Mouse (Mus musculus) adrenal gland, postnatal 14 days (tissue): ENCODE results near the gene Usp2. TPM values are rescaled to one million over a fixed set of nuclear protein-coding genes. Genes with fewer than 3 reads are reported as not detected.
A peak's percentile ranks its signal among the peaks of the same experiment; 100 is the strongest.

Experiments used
- DNase-seq: peaks from one replicate; pipeline ENCODE4 v3.0.0; 2021; ENCODE audit warnings: mixed read lengths
- total RNA-seq: library from RNA; stranded (reverse); gene quantifications from 2 replicates; pipeline ENCODE4 v1.2.3, GENCODE M21; 2021

Usp2 gene
- total RNA-seq, 1 experiment from 2014 or later: 49.5 TPM

DNA sequence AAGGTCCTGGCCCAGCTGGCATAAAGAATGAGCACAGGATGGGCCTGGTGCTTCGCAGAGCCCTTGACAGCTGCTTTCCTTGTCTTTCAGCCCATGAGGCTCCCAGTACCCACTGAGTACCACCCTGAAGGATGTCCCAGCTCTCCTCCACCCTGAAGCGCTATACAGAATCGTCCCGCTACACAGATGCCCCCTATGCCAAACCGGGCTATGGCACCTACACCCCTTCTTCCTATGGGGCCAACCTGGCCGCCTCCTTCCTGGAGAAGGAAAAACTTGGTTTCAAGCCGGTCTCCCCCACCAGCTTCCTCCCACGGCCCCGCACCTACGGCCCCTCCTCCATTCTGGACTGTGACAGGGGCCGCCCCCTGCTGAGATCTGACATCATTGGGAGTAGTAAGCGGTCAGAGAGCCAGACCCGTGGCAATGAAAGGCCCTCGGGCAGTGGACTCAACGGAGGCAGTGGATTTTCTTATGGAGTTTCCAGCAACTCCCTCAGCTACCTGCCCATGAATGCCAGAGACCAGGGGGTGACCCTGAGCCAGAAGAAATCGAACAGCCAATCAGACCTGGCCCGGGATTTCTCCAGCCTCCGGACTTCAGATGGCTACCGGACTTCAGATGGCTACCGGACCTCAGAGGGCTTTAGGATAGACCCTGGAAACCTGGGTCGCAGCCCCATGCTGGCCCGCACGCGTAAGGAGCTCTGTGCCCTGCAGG lies 8.6 kb downstream of the Usp2 start:
- no peak for DNase-seq

DNA sequence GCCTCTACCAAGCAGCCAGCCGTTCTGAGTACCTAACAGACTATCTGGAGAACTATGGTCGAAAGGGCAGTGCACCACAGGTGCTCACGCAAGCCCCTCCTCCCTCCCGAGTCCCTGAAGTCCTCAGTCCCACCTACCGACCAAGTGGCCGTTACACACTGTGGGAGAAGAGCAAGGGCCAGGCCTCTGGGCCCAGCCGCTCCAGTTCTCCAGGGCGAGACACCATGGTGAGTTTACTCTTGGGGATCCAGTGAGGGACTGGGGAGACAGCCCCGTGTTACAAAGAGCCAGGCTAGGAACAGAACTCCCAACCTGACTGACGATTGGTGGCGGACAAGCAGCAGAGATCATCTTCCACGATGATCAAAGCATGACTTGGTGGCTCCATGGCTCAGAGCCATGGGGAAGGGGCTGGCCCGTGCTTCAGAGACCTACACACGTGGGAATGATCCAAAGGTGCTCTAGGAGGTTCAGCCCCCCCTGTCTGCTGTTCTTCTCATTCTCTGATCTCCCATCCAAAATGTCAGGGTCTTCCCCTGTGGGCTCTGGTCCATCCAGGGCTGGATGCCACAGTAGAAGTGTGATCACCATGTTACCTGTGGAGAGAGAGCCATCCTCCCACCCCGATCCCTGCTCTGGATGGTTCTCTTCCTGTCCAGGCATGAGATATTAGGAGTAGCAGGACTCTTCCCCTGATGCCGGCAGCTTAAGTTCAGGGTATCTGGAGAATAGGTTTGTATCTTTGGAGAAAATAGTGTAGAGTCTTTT lies 9.4 kb downstream of the Usp2 start:
- no peak for DNase-seq

DNA sequence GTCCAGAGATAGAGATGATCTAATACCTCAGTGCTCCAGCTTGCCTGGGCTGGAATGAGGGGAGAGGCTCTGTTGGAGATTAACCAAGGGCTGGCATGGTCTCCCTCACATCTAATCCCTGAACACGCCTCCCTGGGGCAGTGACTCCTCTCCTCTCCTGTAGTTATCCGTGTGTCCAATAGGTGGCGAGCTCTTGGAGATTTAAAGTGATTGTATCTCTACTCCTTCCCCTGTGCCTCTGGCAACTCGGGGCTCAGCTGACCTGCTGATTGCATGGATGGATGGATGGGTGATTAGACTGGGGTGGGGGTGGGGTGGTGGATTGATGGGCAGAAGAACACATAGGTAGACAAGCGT lies 9.9 kb downstream of the Usp2 start:
- peak; percentile 80 for DNase-seq

DNA sequence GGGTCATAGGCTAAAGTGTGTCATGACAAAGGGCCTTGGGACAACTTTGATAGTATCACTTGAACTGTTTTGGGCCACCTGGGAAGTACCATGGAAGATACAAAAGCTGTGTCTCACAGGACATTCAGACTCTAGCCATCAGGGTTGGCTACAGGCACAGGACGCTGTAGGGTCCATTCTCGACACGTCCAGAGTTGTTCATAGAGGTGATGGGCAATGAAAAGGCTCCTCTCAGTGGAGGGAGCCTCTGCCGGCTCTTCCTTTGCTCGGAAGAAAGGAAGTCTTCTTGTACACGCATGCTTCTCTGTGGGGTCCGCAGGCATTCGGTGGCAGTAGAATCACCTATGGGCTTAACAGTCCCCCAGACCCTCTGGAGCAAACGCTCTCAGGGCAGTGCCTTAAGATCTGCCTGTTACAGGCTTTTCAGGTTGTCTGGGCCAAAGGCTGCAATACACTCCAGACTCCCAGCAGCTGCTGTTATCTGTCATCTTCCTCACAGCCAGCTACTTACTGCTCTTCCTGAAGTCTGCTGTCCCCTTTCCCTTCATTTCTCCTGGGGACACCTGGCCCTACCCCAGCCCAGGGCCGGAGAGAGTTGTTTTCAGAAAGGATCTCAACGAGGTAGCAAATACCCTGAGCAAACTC lies 10.6 kb downstream of the Usp2 start:
- DNase-seq: no peak

DNA sequence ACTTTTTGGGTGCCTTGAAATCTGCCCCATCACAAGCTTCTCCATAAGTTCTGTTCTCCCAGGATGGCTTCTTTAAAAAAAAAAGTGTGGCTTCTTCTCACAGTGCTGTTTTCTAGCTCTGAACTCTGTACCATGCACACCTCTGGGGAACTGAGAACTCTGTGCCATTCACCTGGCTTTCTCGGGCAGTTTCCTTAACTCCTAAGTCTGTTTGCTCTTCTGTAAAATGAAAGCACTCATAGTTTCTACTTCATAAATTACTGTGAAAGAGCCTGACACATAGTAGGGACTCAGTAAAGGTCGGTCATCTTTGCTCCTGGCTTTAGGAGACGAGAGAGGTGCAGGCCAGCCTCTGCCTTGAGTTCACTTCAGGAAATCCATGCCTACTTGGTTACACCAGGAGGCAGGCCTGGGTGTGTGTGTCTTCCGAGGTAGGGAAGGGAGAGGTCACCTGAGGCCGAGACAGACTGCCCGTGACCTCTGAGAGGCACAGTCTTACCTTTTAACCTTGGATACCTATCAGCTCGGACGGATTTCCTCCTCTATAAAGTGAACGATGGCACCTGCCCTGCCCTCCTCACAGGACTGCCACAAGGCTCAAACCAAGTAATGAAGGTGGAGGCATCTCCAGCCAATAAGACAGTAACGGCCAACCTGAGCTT lies 11.4 kb downstream of the Usp2 start:
- DNase-seq: no peak

DNA sequence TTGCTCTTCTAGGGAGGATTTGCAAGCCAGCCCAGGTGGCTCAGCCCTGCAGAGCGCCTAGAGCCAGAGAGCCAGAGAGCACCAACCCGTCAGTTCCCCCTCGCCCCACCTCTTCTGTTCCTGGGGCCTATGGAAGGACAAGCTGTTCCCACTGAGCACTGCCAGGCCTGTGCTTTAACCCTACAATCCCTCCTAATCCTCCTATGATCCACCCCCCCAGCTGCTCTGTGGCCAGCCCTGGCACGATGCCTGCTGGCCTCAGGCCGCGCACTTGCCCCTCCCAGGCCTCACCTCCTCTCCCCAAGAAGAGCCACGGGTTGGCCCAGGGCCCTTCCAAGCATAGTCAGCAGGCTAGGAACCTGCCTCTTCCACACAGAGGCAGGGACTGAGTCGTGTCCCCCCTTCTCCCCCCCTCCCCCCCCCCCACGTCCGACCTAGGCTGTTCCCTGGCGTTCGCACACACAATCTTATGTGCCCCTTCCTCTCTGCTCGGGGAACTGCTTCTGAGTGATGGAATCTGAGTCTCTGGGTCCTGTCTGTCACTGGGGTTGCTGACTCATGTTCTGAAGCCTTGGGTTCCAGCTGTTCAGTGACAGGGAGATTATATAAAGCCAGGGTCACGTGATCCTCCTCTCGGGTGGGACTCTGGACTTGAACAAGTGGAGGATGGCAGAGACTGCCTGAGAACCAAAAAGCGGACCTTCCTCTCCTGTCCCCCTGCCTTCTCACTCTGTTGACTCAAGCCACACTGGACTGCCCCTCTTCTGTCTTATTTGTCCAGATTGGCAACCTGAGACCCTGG lies 12.3 kb downstream of the Usp2 start:
- DNase-seq: peak; percentile 92

DNA sequence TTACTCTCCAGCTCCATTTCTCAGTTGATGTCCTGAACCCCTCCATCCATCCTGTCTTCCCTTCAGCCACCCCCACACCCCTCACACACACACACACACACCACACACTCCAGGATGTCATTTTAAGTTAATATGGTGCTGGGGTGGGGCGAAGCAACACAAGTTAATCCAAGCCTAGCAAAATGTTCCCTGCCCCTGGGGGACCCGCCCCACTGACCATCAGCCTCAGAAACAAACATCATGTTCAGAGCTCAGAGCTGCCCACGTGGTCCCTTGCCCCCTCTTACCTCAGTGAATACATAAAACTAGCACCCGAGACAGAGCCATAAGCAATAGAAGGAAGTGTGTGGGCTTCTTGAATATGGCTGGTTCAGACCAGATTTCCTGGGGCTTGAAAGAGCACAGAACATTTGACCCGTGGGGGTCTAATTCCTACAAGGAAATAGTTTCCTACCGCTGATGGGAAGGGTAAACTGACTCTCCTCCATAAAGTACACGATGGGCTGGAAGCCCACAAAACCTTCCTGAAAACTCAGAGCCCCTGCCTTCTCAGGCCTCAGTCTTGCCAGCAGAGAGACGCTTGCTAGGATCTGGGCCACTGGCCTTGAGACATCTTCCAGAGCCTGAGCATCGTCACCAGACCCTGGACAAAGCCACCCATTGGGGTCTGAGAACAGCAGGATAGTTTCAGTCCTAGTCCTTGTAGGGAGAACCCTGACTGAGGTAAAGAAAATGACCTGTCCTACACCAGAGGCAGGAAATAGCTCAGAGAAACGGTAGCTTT lies 13.4 kb downstream of the Usp2 start:
- no peak for DNase-seq

DNA sequence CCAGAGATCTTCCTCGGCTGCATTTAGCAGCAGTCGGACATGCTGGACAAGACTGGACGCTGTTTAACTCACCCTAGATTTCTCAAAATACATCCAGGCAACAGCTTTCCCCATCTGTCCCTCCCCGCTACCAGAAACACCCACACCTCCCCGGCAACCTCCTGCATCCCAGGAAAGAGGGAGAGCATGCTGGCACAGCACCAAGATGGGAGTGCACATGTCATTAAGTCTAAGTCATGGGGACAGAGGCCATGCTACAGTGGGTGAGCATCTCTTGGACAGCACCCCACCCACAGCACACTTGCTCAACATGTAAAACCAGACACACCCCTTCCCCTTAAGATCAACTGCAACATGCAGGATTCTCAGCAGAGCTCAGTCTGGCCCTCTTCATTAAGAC lies 14.1 kb downstream of the Usp2 start:
- no peak for DNase-seq

DNA sequence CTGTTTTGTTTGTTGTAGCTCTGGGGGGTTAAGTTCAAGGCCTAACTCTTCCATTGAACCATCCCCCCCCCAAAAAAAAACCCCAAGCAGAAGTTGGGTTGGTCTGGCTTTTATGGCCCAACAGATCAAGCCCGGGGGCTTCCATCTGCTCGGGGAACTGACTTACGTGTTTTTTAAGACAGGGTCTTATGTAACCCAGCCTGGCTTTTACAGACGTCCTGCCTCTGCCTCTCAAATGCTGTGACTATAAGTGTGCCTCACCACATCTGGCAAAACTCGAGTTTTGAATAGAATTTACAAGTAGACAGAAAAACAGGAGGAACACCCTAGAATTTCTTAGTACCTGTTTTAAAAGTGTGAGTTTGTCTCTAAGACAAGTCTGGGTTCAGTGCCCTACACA lies 14.8 kb downstream of the Usp2 start:
- no peak for DNase-seq

DNA sequence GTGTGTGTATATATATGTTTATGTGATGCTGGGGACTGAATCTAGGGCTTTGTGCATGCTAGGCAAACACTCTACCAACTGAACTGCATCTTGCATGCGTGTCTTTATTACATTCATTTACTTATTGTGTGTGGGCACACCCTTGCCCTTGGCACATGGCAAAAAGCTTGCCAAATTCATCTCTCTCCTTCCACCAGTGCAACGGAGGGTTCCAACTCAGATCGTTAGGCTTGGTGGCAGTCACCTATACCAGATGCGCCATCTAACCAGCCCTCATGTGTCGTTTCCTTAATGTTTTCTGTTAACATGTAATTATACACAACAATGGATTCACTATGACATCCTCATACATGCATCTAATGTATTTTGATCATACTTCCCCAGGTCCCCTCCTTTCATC lies 15.4 kb downstream of the Usp2 start:
- no peak for DNase-seq

DNA sequence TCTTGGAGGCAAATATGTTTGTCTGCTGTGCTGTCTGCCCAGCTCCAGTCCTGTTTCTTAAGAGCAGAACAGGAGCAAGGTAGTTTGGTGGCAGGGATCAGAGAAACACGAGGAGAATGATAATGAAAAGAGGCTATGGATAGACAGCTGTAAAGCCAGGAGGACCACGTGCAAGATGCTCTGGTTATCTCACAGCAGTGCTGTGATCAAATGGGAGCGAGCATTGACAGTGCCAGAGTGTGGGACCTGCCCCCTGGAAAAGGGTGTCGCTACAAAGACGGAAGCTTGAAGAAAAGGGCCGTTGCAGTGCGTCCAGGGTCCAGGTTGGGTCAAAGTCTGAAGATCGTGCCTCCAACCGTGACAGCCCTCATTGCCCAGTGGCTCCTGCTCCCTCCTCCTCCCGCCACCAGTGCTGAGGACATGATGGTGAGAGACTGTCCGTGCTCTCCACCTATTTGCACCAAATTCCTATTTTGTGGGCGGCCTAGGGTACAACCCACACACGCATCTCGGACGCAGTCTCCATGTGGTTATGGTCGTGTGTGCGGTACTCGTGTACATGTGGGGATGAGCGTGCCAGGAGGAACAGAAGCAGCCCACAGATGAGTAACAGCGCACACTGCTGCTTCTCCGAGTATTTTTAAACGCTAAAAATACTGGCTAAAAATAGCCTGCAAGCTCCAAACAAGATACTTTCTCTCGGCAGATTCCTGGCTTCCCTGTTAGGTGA lies 16.7 kb downstream of the Usp2 start:
- DNase-seq: no peak

DNA sequence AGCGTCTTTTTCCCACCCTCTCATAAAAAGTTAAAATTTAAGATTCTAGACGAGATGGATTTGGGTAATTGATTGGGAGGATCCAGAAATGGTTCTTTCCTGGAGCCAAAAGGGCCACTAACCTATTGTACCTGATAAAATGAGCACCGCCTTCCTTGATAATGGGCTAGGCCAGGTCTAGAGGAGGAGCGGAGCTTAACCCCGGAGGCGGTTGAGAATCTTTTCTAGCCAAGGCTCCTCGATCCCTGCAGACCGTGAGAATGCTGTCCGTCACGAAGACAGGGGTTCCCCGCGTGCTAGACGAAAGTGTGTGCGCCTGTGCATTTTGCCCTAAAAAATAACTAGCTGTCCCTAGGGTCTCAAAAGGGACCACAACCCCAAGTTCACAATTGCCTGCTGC lies 17.4 kb downstream of the Usp2 start:
- DNase-seq: no peak

DNA sequence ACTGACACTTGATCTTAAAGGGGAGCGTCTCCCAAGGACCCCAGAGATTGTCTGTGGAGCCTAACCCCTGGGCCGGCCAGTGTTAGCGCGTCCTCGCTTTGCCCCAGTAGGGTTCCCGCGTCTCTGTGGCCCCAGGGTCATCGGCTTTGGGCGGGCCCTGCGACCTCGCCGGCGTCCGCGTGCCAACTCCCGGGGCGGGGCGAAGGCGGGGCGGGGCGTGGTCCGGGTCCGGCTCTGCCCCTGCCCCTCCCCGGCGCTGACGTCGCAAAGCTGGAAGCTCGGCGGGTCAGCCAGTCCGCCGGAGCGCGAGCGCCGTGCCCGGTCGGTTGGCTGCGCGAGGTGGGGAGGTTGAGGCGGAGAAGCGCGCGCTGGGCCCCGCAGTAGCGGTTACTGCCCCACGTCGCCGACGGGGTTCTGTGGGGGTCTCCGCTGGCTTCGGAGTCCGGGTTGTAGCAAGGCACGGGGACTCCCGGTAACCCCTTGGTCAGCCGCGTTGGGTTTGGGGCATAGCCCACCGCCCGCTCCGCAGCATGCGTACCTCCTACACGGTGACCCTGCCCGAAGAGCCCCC lies 17.9 kb downstream of the Usp2 start:
- peak; percentile 99 for DNase-seq

DNA sequence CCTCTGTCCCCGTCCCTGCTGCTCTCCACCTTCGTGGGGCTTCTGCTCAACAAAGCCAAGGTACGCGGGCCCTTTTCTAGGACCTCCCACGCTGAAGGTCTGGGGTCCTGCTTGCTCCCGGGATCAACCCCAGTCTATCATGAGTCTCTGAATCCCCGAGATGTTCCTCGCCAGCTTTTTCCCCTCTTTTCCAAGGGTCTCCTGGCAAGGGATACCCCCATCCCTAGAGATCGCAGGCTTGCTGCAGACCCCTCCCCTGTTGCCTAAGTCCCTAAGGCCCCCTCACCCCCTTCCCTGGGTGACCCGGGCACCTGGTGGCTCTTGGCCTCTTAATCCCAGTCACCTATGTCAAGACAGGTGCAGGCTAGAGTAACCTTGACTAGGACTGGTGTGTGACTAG lies 18.5 kb downstream of the Usp2 start:
- DNase-seq: no peak

DNA sequence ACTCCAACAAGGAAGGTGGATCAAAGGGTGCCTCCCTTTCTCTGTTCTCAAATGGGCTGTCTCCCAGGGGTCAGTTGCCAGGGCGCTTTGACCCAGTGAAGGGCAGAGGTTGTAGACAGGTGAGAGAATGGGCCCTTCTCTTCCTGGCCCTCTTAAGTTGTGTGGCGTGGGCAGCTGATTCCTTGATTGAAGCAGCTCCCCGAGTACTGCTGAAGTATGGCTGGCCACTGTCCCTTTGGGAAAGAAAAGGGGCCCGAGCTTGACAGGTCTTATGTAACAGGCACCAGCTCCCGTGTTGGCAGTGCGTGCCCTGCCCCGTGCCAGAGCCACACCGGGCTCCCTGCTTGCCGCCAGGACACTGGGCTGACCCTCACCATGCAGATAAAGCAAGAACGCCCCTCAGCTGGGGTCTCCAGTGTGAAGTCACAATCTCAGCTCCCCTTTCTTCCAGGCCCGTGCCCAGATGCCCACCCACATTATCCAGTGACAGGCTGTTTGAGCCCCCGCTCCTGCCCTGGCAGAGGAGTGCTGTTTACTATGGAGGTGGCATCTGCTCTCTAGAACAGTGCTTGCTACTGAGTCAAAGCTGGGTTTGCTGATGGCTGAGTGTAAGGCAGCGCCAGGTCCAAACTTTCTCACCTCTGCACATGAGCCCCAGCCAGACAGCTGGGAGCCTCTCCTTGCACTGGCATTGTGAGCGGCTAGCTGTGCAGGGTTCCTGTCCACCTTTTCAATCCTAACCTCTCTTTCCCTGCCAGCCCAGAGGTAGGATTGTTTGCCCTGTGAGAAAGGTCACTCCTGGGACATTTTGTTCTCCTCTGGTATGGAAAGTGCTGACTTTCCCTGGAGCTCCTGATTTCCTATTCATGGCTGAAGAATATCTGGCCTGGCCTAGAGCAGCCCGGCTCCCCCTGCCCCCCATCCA lies 19.2 kb downstream of the Usp2 start:
- DNase-seq: peak; percentile 77

DNA sequence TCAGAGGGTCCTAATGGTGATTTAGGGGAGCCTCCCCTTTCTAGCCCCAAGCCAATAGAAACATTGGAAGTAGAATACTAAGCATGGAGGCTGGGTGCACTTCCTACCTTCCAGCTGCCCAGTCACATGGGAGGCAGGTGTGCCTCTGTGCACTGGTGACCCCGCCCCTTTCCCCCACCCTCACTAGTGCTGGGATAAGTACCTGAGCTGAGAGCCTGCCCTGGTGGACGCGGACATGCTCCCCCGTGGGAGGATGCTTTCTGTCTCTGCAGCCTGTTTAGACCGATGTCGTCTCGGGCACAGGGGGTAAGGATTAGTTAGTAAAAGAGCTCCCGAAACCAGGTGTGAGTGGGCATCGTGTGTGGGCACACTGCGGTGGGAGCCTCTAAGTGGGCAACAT lies 20.1 kb downstream of the Usp2 start:
- DNase-seq: no peak

DNA sequence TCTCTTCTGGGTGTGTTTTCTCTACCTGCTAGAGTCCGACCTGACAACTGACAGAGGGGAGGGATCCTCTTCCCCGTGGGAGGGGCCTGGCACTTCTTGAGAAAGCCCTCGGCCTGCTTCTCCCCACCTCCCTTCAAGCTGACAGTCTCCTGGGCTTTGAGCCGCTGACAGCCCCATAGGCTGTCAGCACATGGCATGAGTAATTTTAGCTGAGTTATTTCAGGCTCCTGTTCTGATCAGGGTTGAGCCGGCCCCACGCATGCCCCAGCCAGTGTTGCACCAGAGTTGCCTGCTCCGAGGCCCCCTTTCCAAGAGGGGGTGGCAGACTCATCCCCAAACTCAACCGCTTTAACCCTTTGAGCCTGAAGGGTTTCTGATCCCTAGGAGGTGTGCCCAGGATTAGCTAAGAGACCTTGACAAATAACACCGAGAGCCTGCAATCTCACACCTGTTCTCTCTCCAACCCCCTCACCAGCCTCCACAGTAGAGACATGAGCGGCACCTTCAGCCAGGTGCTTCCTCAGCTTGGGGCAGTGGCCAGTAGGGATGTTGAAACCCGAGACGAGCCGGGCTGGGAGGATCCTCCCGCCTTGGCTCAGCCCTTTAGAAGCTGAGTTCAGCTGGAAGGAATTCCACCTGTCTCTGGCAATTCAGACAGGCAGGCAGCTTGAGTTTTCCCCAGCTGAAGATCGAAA lies 21.1 kb downstream of the Usp2 start:
- peak; percentile 60 for DNase-seq

DNA sequence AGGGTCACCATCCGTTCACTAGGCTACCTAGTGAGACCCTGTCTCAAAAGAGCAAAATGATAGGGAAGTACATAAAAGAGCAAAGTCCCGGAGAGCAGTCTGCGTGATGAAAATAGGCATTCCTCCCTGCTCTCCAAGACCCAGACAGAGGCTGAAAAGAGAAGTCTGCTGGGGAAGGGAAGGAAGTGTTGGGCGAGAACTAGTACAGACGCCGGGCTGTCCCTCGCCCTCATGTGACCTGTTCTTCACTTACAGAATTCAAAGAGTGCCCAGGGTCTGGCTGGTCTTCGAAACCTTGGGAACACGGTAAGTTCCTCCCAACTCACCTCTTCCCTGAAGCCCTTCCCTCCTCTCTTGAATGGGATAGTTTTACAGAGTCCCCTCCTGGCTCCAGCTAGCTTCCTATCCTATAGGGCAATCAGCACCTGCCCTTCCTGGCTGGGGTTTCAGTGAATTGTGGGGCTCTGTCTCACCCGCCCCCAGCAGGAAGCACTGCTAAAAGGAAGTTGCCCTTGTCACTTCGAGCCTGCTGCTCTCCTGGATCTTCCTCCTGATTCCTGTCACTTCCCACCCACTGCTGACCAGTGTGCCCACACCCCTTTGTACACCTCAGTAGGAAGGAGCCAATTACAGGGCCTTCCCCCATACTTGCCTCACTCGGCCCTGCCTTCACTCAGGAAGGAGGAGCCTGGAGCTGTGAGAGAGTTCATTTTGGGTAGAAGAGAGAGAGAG lies 22.2 kb downstream of the Usp2 start:
- no peak for DNase-seq
